Mouse (Mus musculus): ENCODE measurements at regions not wholly inside any gene's neighbourhood (a gene's known extent, or its start where the extent isn't known, plus 50 kb on each side); places are given as distances from the start of the nearest gene placed in this dataset.

DNA sequence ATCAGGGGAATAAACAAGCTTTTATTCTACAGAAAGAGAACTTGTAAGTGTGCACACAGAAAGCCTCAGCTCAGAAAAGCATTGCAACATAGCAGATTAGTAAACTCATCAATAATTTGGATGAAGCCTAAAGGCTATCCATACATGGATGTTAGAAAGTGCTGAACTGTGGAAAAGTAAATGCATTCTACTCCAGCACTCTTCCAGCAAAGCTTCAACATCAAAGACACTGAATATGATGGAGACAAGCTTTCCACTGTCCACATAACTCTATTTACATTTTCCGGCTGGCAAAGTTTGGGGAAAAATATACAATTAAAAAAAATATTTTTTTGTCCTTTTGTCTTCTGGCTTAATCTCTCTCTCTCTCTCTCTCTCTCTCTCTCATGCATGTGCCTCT is 69.7 kb downstream of the Slitrk6 start:
- Histone ChIP-seq H3K27ac (replicated peaks) (no peak overlapping the region), H3K4me3 (no peak overlapping the region), H3K4me1 (no peaks in the 10 kb centered on the region), H3K36me3 (no peaks in the 10 kb centered on the region), H3K9ac (replicated peaks) (no peak overlapping the region), H3K27me3 (no peaks in the 10 kb centered on the region), H3K4me2 (replicated peaks) (no peak overlapping the region), H3K9me3 (no peaks in the 10 kb centered on the region)
- ATAC-seq (ENCODE audit: low FRiP score, low read depth) = no peak
- WGBS = 78% methylated on average over 1 of the region's 1 CpGs

DNA sequence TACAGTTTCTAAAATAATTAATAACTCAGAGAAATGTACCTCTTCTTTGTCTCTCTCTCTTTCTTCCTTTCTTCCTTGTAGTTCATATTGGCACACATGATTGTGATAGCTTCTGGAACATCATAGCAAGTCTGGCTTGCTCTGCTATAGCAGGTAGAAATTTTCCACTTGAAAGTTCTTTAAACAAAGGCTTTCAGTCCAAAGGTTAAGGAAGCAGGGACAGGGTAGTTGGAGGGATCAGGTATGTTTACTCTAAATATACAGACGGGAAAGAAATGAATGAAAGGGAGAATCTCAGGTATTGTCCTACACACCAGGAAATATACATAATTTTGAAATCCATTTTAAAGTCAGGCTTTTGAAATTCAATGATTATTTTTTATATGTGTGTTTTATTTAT is 75.2 kb downstream of the Slitrk6 start:
- no peaks in the 10 kb centered on the region for H3K27me3 ChIP-seq
- no peaks in the 10 kb centered on the region for H3K4me1 ChIP-seq
- H3K36me3 ChIP-seq = no peaks in the 10 kb centered on the region
- WGBS = 86% methylated on average over 1 of the region's 1 CpGs
- H3K9ac ChIP-seq (replicated peaks) = no peak overlapping the region
- no peak overlapping the region for H3K4me2 ChIP-seq (replicated peaks)
- no peaks in the 10 kb centered on the region for H3K9me3 ChIP-seq
- H3K4me3 ChIP-seq = no peak overlapping the region
- no peak overlapping the region for H3K27ac ChIP-seq (replicated peaks)
- ATAC-seq (ENCODE audit: low FRiP score, low read depth) = no peak

DNA sequence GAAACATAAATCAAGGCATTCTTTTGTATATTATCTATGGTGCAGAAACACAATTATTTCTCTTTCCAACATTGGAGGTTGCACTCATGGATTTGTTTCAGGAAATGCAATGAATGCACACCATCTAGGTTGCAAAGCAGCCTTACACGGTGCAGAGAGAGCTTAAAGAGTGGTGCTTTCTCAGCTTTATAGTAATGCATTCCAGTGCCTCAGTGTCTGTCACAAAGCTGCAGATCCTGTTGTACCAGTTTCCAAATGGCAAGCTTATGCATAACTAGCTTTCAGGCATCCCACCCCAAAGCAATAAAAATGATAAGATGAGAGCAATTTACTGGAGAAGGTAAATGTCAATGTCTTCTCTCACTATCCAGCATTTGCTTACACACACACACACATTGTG is 89.2 kb downstream of the Slitrk6 start:
- Histone ChIP-seq H3K4me2 (replicated peaks) (no peak overlapping the region), H3K9ac (replicated peaks) (no peak overlapping the region), H3K4me3 (no peak overlapping the region), H3K4me1 (no peaks in the 10 kb centered on the region), H3K36me3 (no peaks in the 10 kb centered on the region), H3K9me3 (no peaks in the 10 kb centered on the region), H3K27ac (replicated peaks) (no peak overlapping the region), H3K27me3 (no peaks in the 10 kb centered on the region)
- WGBS = 88% methylated on average over 1 of the region's 1 CpGs
- no peak for ATAC-seq (ENCODE audit: low FRiP score, low read depth)

DNA sequence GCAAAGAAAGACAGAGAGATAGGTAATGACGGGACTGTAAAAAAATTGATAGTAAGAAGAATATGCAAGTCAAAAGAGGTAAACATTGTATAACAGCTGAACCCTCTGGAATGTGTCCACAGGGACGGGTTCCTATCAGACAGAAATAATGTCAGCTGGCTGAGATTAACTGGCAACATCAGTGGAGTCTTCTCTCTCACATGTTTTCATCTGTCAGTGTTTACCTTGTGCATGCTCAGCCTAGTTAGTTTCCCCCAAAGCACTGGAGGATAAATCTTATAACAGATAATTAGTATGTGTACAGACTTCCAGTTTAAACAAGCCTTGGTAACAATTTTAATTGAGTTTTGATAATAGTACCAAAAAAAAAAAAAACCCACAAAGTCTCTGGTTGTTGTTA is 91.7 kb downstream of the Slitrk6 start:
- H3K4me2 ChIP-seq (replicated peaks) = no peak overlapping the region
- no peaks in the 10 kb centered on the region for H3K4me1 ChIP-seq
- H3K4me3 ChIP-seq = no peak overlapping the region
- no peaks in the 10 kb centered on the region for H3K9me3 ChIP-seq
- no peak overlapping the region for H3K9ac ChIP-seq (replicated peaks)
- no peaks in the 10 kb centered on the region for H3K27me3 ChIP-seq
- ATAC-seq (ENCODE audit: low FRiP score, low read depth) = no peak
- no peak overlapping the region for H3K27ac ChIP-seq (replicated peaks)
- 75% methylated on average over 2 of the region's 2 CpGs for WGBS
- no peaks in the 10 kb centered on the region for H3K36me3 ChIP-seq

DNA sequence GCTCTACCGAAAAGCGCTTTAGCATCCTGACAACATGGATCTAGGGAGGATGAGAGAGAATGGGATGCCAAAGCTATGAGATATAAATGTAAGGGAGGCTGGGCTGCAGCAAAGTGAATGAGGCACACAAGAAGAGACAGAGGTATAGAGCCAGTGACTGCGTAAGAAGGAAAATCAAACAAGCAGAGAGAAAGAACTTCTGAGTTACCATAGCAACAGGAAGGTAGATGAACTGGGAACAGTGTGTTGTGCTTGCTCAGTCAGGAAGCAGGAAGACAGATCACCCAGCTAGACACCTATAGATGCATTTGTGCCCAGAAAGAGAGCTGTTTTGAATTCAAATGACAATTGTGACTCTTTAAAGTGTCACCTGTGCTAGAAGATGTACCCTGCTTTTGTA is 120.8 kb downstream of the Slitrk6 start:
- no peaks in the 10 kb centered on the region for H3K4me1 ChIP-seq
- no peak overlapping the region for H3K4me3 ChIP-seq
- no peaks in the 10 kb centered on the region for H3K36me3 ChIP-seq
- no peaks in the 10 kb centered on the region for H3K27me3 ChIP-seq
- no peak overlapping the region for H3K9ac ChIP-seq (replicated peaks)
- no peak overlapping the region for H3K4me2 ChIP-seq (replicated peaks)
- ATAC-seq (ENCODE audit: low FRiP score, low read depth) = no peak
- no peaks in the 10 kb centered on the region for H3K9me3 ChIP-seq
- 76% methylated on average over 3 of the region's 3 CpGs for WGBS
- H3K27ac ChIP-seq (replicated peaks) = no peak overlapping the region

DNA sequence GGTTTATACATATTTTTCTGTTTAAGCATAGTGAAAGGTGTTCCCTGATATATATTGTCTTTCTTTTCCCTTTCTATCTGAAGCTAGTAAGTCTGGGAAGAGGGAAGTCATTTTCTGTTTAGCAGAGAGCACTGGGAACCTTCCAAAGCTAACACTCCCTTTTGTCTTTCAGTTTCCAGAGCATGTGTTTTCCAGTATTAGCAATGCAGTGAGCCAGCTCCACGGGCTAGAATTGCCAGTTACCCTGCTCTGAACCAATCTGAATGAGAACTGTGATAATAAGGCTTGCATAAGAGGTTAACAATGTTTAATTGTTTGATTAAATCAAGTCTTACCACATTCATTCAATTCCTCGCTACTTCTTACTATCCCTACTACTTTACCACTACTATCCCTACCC is 131.2 kb downstream of the Slitrk6 start:
- no peak overlapping the region for H3K4me2 ChIP-seq (replicated peaks)
- no peaks in the 10 kb centered on the region for H3K9me3 ChIP-seq
- 52% methylated on average over 2 of the region's 2 CpGs for WGBS
- no peak overlapping the region for H3K27ac ChIP-seq (replicated peaks)
- no peaks in the 10 kb centered on the region for H3K27me3 ChIP-seq
- no peak for ATAC-seq (ENCODE audit: low FRiP score, low read depth)
- no peaks in the 10 kb centered on the region for H3K36me3 ChIP-seq
- H3K9ac ChIP-seq (replicated peaks) = no peak overlapping the region
- H3K4me3 ChIP-seq = no peak overlapping the region
- no peaks in the 10 kb centered on the region for H3K4me1 ChIP-seq

DNA sequence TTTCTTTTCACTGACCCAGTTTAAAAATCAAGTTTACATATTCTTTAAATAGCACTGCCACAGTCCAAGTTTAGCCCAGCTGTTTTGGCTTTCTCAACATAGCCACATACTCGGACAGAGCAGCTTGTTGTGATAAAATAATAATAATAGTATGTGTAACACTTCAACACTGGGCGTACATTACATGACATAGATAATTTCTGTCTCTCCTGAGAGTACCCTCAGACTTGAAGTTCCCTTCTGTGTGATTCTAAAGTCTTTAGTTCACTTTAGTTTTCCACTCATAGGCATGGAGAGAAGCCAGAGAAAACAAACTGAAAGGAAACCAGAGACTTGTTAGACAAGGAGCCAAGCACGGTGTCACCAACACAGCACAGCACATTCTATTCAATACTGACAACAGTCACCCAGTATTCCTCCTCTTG is 136.4 kb downstream of the Slitrk6 start:
- Histone ChIP-seq H3K4me3 (no peak overlapping the region), H3K27me3 (no peaks in the 10 kb centered on the region), H3K27ac (replicated peaks) (no peak overlapping the region), H3K9ac (replicated peaks) (no peak overlapping the region), H3K4me1 (no peaks in the 10 kb centered on the region), H3K36me3 (no peaks in the 10 kb centered on the region), H3K4me2 (replicated peaks) (no peak overlapping the region), H3K9me3 (no peaks in the 10 kb centered on the region)
- WGBS = 79% methylated on average over 3 of the region's 3 CpGs
- ATAC-seq (ENCODE audit: low FRiP score, low read depth) = no peak

DNA sequence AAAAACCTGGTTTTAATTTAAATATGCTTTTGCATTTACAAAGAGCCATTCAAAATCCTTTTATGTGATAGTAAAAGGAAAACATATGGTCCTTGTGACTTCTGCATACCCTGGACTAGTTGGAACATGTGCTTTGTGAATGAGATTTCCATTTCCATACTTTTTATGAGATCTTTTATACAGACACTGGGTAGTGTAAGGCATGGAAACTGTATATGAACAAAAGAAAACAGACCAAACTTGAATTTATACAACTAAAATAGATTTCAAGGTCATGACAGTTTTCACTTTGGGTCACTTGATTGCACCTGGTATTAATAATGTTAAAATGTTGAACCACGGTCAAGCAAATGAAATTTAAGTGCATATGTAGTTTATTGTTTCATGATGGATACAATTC is 138.5 kb downstream of the Slitrk6 start:
- Histone ChIP-seq H3K4me2 (replicated peaks) (no peak overlapping the region), H3K4me1 (no peaks in the 10 kb centered on the region), H3K36me3 (no peaks in the 10 kb centered on the region), H3K27ac (replicated peaks) (no peak overlapping the region), H3K4me3 (no peak overlapping the region), H3K9me3 (no peaks in the 10 kb centered on the region), H3K9ac (replicated peaks) (no peak overlapping the region), H3K27me3 (no peaks in the 10 kb centered on the region)
- WGBS = 75% methylated on average over 1 of the region's 1 CpGs
- no peak for ATAC-seq (ENCODE audit: low FRiP score, low read depth)

DNA sequence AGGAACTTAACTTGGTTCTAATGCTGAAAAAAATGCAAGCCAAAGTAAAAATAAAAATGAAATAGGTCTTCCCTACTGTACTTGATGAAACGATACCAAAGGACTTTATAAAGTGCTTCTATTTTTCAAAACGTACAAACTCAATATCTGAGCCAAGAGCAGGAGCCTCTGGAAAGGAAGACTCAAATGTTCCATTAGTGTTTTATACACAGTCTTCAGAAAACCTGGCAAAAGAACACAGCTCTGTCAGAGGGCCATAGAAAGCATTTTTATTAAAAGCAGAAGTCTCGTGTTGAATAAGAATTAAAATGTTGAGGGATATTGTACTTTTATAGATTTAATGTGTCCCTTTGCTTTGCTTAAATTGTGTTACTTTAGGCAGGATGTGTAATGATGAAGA is 174.6 kb downstream of the Slitrk6 start:
- no peak overlapping the region for H3K4me2 ChIP-seq (replicated peaks)
- H3K27me3 ChIP-seq = no peaks in the 10 kb centered on the region
- no peak overlapping the region for H3K9ac ChIP-seq (replicated peaks)
- no peak overlapping the region for H3K27ac ChIP-seq (replicated peaks)
- H3K4me3 ChIP-seq = no peak overlapping the region
- H3K36me3 ChIP-seq = no peaks in the 10 kb centered on the region
- no peaks in the 10 kb centered on the region for H3K9me3 ChIP-seq
- no peaks in the 10 kb centered on the region for H3K4me1 ChIP-seq
- no peak for ATAC-seq (ENCODE audit: low FRiP score, low read depth)
- 84% methylated on average over 3 of the region's 3 CpGs for WGBS

DNA sequence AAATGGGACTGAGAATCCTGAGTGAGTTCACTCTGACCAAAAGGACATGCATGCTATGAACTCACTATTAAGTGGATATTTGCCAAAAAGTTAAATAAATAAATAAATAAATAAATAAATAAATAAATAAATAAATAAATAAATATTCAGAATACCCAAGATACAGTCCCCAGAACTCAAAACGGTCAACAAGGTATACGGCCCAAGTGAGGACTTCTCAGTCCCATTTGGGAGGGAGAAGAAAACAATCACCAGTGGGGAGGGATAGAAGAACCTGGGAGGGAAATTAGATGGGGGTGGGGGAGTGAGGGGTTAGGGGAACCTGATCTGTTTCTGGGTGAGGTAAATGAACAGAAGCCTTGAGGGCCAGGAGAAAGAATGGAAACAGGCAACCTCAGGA is 184.2 kb downstream of the Slitrk6 start:
- Histone ChIP-seq H3K9ac (replicated peaks) (no peak overlapping the region), H3K4me3 (no peak overlapping the region), H3K27ac (replicated peaks) (no peak overlapping the region), H3K4me1 (no peaks in the 10 kb centered on the region), H3K36me3 (no peaks in the 10 kb centered on the region), H3K9me3 (no peaks in the 10 kb centered on the region), H3K4me2 (replicated peaks) (no peak overlapping the region), H3K27me3 (no peaks in the 10 kb centered on the region)
- WGBS = 90% methylated on average over 2 of the region's 2 CpGs
- ATAC-seq (ENCODE audit: low FRiP score, low read depth) = no peak

DNA sequence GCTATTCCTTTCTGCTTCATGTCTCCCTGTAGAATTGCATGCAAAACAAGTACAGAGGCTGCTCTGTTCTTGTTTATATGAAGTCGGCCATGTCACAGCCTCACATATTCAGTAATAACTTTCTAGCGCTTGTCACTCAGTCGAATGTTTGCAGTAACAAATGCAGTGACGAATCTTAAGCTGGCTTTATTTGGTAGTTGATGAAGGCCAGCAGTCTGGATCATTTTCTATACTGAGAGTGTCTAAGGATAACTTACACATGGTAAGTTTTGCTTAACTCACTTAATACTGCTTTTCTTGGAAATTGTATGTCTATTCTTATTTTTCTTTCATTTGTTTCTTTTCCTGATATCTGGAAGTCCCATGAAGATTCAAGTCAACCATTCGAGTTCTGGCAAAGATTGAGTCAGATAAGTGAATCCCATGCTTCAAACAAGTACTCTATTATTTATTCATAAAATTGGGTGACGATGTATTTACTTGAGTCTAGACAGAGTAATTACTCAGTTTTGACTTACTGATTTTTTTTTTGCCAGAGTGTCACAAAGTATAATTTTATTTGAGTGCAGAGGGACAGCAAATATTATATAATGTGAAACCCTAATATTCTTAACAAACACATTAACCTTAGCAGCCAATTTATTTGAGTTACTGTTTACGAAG is 189.0 kb downstream of the Slitrk6 start:
- no peaks in the 10 kb centered on the region for H3K4me1 ChIP-seq
- no peak overlapping the region for H3K27ac ChIP-seq (replicated peaks)
- H3K9me3 ChIP-seq = no peaks in the 10 kb centered on the region
- H3K27me3 ChIP-seq = no peaks in the 10 kb centered on the region
- H3K4me2 ChIP-seq (replicated peaks) = no peak overlapping the region
- H3K36me3 ChIP-seq = no peaks in the 10 kb centered on the region
- H3K9ac ChIP-seq (replicated peaks) = no peak overlapping the region
- 85% methylated on average over 7 of the region's 7 CpGs for WGBS
- no peak overlapping the region for H3K4me3 ChIP-seq
- no peak for ATAC-seq (ENCODE audit: low FRiP score, low read depth)

DNA sequence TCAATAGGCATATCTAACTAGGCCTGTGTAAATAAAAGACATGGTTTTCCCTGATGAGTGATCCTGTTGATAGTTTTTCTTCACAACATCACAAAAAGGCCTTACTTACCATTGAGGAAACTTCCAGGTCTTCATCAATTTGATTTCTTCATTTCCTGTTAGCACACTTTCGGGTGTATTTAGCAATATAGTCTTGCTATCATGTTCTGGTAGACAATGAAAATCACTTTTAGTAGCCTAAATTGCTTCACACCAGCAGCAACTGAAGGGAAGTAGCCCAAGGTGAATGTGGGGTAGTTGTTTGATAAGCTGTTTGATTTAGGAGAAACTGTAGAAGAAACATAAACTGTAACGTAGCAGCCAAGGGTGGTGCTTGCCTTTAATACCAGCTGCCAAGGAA is 190.3 kb downstream of the Slitrk6 start:
- 94% methylated on average over 2 of the region's 2 CpGs for WGBS
- H3K27me3 ChIP-seq = no peaks in the 10 kb centered on the region
- no peak overlapping the region for H3K27ac ChIP-seq (replicated peaks)
- no peaks in the 10 kb centered on the region for H3K9me3 ChIP-seq
- no peak overlapping the region for H3K4me3 ChIP-seq
- no peaks in the 10 kb centered on the region for H3K4me1 ChIP-seq
- no peak overlapping the region for H3K4me2 ChIP-seq (replicated peaks)
- no peak for ATAC-seq (ENCODE audit: low FRiP score, low read depth)
- no peak overlapping the region for H3K9ac ChIP-seq (replicated peaks)
- H3K36me3 ChIP-seq = no peaks in the 10 kb centered on the region

DNA sequence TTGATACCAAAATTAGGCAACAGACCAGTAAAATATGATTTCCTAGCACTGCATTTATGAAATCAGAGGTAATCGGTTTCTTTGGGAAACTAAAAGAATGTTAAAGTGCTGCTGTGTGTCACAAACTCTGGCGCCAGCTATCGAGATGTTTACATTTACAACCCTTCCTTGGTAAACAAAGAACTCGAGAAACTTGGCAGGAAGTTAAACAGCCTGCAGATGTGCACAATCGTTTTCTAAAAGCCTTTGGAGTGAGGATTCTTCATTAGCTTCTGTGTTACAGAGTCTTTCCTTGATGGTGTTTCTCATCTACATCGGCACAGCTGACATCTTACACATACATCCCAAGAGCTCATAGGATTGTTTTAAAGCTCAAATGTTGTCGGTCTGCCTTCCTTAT is 209.7 kb downstream of the Slitrk6 start:
- Histone ChIP-seq H3K36me3 (no peaks in the 10 kb centered on the region), H3K9me3 (no peaks in the 10 kb centered on the region), H3K4me1 (no peaks in the 10 kb centered on the region), H3K4me3 (no peak overlapping the region), H3K4me2 (replicated peaks) (no peak overlapping the region), H3K27me3 (no peaks in the 10 kb centered on the region), H3K9ac (replicated peaks) (no peak overlapping the region), H3K27ac (replicated peaks) (no peak overlapping the region)
- WGBS = 79% methylated on average over 7 of the region's 7 CpGs
- ATAC-seq (ENCODE audit: low FRiP score, low read depth) = no peak

Measured in midbrain, embryonic 12.5 days (tissue).